Mouse (Mus musculus) midbrain, embryonic 16.5 days (tissue): ENCODE measurements at regions not wholly inside any gene's neighbourhood (a gene's known extent, or its start where the extent isn't known, plus 50 kb on each side); places are given as distances from the start of the nearest gene placed in this dataset.
A peak's percentile ranks its signal among the peaks of the same experiment; 100 is the strongest.

Experiments
- ATAC-seq: fragments of 200-750 bp; cut with Nextera tagmentation; 2 replicates; pipeline ENCODE4 v1.8.0; 2017; ENCODE audit warnings: moderate TSS enrichment
- H3K27ac ChIP-seq: fragments of 300-500 bp; sonication (generic); 2 replicates; pipeline ENCODE4 v1.5.1; 2014; ENCODE audit warnings: mild to moderate bottlenecking, low read length, mixed read lengths
- H3K27me3 ChIP-seq: fragments of 300-500 bp; sonication (generic); 2 replicates; pipeline ENCODE4 v1.6.1; 2014; ENCODE audit warnings: low read depth, low read length, mixed read lengths; ENCODE audit not compliant: control insufficient read depth, insufficient read depth
- H3K36me3 ChIP-seq: fragments of 300-500 bp; sonication (generic); 2 replicates; pipeline ENCODE4 v1.6.1; 2014; ENCODE audit warnings: mild to moderate bottlenecking, low read length, moderate library complexity, mixed read lengths; ENCODE audit not compliant: control insufficient read depth, insufficient read depth
- H3K4me1 ChIP-seq: fragments of 300-500 bp; sonication (generic); 2 replicates; pipeline ENCODE4 v1.6.1; 2014; ENCODE audit warnings: mild to moderate bottlenecking, low read length, mixed read lengths; ENCODE audit not compliant: control insufficient read depth, insufficient read depth
- H3K4me2 ChIP-seq: fragments of 300-500 bp; sonication (generic); 2 replicates; pipeline ENCODE4 v1.6.1; 2014; ENCODE audit warnings: mild to moderate bottlenecking, low read length, mixed read lengths
- H3K4me3 ChIP-seq: fragments of 300-500 bp; sonication (generic); 2 replicates; pipeline ENCODE4 v1.5.1; 2014; ENCODE audit warnings: low read depth, mild to moderate bottlenecking, low read length, moderate library complexity, mixed read lengths
- H3K9ac ChIP-seq: fragments of 300-500 bp; sonication (generic); 2 replicates; pipeline ENCODE4 v1.6.1; 2014; ENCODE audit warnings: low read depth, low read length, mixed read lengths
- H3K9me3 ChIP-seq: fragments of 300-500 bp; sonication (generic); replicated peaks from 2 replicates; pipeline ENCODE4 v1.6.1; 2014; ENCODE audit warnings: mild to moderate bottlenecking, low read length, mixed read lengths; ENCODE audit not compliant: control insufficient read depth, poor library complexity, severe bottlenecking
- WGBS: fragments of 180-500 bp; shearing (Covaris S2); extraction: QIAGEN DNeasy Blood & Tissue Kit; methylation state at CpG from one replicate; pipeline ENCODE4 v1.1.7; 2014; 5-methylcytosine and 5-hydroxymethylcytosine counted together

DNA sequence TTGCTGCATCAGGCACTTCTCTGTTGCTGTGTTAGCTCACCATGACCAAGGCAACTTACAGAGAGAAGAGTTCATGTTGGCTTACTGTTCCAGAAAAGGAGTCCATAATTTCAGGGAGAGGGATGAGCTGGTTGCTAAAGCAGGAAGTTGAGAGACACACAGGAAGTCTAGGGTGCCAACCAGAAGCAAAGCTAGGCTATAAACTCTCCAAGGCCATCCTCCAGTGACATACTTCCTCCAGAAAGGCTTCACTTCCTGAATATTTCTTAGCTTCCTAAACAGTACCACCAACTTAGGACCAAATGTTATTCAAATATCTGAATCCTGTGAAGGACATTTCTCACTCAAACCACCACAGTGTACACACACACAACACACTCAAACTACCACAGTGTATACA, 2010.6 kb downstream of the A830018L16Rik start:
- ATAC-seq, result no peak
- H3K27ac ChIP-seq, result no peak overlapping the region
- no peak overlapping the region for H3K4me2 ChIP-seq
- no peaks in the 10 kb centered on the region for H3K36me3 ChIP-seq
- H3K4me3 ChIP-seq, result no peak overlapping the region
- H3K27me3 ChIP-seq, result no peaks in the 10 kb centered on the region
- no peak overlapping the region for H3K9ac ChIP-seq
- no peaks in the 10 kb centered on the region for H3K9me3 ChIP-seq
- H3K4me1 ChIP-seq, result peaks cover 13% of the 10 kb centered on the region

DNA sequence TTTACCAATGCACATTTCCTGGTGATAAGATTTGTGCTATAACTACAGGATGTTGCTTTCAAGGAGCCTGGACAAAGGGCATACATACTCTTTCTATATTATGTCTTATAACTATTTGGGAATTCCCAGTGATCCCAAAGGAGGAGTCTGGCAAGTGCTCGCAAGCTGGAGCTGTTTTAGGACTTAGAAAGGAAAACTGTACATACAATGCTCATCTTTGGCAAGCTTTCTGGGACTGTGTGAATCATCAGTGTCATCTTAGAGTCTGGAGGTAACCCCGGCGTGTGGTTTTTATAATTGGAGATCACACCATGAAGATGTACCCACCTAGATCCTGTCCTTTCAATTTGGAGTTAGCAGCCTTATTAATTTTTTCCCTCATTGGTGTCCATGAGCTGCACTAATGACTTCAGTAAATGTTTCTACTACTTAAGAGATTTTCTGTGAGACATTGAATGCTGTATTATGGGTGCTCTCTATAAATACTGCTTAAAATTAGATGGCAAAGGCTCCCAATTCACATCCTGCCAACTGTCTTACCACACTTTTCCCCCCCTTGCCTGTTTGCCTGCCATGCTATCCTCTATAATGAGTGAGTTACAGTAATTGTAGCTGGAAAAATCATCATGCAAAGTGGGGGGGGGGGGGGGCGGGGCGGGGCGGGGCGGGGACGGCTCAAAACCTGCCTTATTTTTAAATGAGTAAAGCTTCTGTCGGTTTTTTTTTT, 2011.9 kb downstream of the A830018L16Rik start:
- ATAC-seq, result peak; percentile 30; the same call in 1 of the 2 replicates
- peaks cover 13% of the 10 kb centered on the region for H3K4me1 ChIP-seq
- peak overlapping the region; percentile 72 for H3K4me2 ChIP-seq
- H3K27me3 ChIP-seq, result no peaks in the 10 kb centered on the region
- H3K9me3 ChIP-seq, result no peaks in the 10 kb centered on the region
- no peak overlapping the region for H3K27ac ChIP-seq
- H3K4me3 ChIP-seq, result peak overlapping the region; percentile 44
- H3K36me3 ChIP-seq, result no peaks in the 10 kb centered on the region
- whole genome bisulfite sequencing, result 28% methylated on average over 9 of the region's 9 CpGs
- H3K9ac ChIP-seq, result peak overlapping the region; percentile 56

DNA sequence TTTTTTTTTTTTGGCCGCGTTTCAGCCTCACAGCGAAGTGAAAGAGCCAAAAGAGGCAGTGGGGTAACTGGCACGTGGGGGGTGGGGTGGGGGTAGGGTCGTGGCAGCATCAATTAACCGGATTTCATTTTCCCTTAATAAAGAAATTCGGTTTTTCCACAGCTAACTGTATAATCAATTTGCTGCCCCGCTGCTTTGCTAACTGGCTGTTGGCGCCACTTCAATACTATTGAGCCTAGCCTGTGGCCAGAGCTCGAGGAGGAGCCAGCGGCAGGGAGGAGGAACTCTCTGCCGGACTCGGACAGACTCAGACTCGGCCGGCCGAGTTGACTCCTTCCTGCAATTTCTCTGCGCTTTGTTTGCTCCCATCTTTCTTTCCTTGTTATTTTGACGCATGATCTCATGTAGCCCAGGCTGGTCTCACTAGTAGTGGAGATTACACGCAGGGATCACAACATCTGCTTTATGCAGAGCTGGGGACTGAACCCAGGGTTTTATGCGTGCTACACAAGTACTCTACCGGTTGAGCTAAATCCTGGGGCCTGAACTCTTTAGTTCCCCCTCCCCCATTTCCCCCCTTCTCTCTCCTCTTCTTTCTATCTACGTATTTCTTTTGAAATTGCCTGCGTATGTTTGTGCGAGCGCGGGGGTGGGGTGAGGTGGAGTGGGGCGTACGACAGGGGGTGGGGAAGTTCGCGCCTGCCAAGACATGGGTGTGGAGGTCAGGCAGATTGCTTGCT, 2012.6 kb downstream of the A830018L16Rik start:
- Histone ChIP-seq H3K4me1 (peaks cover 13% of the 10 kb centered on the region), H3K4me3 (peak overlapping the region; percentile 44), H3K36me3 (no peaks in the 10 kb centered on the region), H3K9ac (peak overlapping the region; percentile 56), H3K4me2 (peak overlapping the region; percentile 72), H3K27ac (peak overlapping the region; percentile 42; the same call in 1 of the 2 replicates), H3K9me3 (no peaks in the 10 kb centered on the region), H3K27me3 (no peaks in the 10 kb centered on the region)
- ATAC-seq, result peak; percentile 93
- WGBS, result 7% methylated on average over 30 of the region's 30 CpGs

DNA sequence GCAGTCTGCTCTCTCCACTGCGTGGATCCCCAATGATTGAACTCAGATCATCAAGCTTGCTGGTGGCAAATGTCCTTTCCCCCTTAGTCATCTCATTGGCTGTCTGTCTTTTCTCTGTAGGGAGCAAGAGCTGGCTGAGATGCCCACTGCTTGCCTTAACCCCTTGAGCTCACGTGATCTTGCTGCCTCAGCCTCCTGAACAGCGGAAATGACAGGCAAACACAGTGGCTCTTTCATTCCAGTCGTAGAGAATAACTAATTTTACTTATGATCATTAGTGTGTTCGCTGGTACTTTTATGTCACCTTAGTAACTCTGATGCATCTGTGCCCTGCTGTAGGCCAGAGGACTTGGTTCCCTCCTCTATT, 2013.1 kb downstream of the A830018L16Rik start:
- H3K27me3 ChIP-seq, result no peaks in the 10 kb centered on the region
- no peaks in the 10 kb centered on the region for H3K9me3 ChIP-seq
- H3K9ac ChIP-seq, result no peak overlapping the region
- no peak overlapping the region for H3K27ac ChIP-seq
- H3K4me2 ChIP-seq, result no peak overlapping the region; the same call in 1 of the 2 replicates
- H3K36me3 ChIP-seq, result no peaks in the 10 kb centered on the region
- 57% methylated on average over 5 of the region's 5 CpGs for WGBS
- H3K4me3 ChIP-seq, result no peak overlapping the region
- peaks cover 13% of the 10 kb centered on the region for H3K4me1 ChIP-seq
- ATAC-seq, result peak; percentile 23; the same call in 1 of the 2 replicates

DNA sequence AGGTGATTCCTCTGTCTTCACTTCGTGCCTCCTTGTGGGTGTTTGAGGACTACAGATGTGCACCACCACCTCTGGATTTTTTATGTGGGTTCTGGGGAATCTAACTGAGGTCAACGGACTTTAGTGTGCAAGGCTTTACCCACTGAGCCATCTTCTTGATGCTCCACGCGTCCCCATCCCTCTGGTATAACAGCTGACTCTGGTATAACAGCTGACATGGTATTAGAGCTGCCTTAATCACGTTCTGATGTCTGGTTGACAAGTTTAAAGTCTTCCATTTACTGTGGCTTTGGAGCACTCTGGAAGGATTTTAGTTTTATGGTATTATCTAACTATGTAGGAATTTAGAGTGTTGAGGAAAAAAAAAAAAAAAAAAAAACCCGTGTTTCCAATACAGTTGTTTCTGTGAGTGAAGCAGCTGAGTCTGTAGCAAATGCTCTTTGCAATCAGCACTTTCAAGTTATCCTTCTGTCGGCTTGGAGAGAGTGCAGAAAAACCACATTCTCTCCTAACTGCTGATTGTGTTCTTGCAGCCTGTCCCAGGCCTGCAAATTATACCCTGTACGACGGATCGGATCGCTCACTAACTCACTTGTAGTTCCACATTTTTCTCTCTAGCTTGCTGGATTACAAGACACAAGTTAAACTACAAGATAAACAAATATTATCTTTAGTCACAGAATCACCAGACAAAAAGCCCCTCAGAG, 2013.7 kb downstream of the A830018L16Rik start:
- Histone ChIP-seq H3K4me2 (no peak overlapping the region), H3K27ac (no peak overlapping the region), H3K9ac (no peak overlapping the region), H3K4me1 (peaks cover 13% of the 10 kb centered on the region), H3K4me3 (no peak overlapping the region), H3K27me3 (no peaks in the 10 kb centered on the region), H3K36me3 (no peaks in the 10 kb centered on the region), H3K9me3 (no peaks in the 10 kb centered on the region)
- no peak for ATAC-seq
- 85% methylated on average over 11 of the region's 11 CpGs for WGBS

DNA sequence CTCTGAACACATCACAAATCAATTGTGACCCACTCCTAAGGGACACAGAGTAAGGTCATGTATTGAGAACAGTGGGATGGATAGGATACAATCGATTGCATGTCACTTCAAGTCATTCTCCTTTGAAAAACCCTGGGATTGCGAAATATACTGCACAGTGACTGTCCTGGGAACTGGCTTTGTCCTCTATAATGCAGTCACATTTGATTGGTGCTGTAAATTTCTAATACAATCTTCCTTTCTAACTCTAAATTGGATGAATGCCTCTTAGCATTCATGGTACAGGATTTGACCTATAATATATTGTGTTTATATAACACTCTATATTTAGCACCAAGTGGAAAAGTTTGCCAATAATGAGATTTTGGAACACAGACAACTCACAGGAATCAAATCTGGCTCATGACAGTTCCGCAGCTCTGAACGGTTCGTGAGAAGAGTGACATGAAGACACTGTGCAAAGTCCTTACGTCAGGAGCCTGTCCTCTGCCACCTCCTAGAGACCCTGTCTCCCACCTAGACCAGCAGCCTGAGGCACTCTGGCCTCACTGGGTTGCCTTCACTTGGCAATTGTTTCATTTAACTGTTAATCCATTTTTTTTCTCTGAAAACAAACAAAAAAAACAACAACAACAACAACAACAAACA, 2024.0 kb downstream of the A830018L16Rik start:
- Histone ChIP-seq H3K4me1 (no peaks in the 10 kb centered on the region), H3K4me3 (no peak overlapping the region), H3K27ac (no peak overlapping the region), H3K4me2 (no peak overlapping the region), H3K9me3 (no peaks in the 10 kb centered on the region), H3K27me3 (no peaks in the 10 kb centered on the region), H3K9ac (no peak overlapping the region), H3K36me3 (no peaks in the 10 kb centered on the region)
- WGBS, result 83% methylated on average over 6 of the region's 6 CpGs
- ATAC-seq, result no peak

DNA sequence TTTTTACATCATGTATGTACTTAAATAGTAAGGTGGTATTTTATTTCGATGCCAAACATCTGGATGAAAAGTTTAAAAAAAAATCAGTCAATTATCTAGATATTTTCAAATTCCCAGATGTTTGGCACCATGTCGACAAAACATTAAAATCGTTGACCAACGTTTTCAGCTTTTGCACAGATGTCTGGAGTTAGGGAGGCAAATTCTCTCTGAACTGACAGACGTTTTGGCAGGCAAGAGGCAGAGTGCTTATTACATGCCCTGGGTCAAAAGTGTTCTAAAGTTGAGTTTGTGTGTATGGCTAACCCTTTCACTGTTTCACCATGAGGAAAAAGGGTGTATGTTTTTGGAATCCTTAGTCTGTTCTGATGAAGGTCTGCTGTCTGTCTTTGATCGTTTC, 2028.5 kb downstream of the A830018L16Rik start:
- Histone ChIP-seq H3K4me3 (no peak overlapping the region), H3K9me3 (no peaks in the 10 kb centered on the region), H3K4me2 (no peak overlapping the region), H3K36me3 (no peaks in the 10 kb centered on the region), H3K4me1 (no peaks in the 10 kb centered on the region), H3K9ac (no peak overlapping the region), H3K27me3 (no peaks in the 10 kb centered on the region), H3K27ac (no peak overlapping the region)
- 88% methylated on average over 6 of the region's 6 CpGs for WGBS
- ATAC-seq, result no peak

DNA sequence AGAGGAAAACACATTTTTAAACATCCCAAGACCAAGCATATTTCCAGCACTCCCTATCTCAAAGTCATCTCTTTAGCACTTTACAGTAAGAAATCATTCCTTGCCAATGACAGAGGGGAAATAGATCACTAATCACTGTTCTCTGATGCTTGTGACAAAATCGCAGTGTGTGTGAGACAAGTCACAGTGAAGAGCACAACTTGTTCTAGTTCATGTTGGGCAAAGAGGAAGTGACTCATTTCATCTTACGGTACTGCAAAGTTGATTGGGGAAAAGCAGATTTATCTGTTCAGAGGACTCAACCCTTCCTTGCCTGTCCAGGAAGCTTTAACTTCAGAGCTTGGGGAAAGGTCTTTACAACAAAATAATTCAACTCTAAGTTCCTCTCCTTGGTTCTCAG, 2040.6 kb downstream of the A830018L16Rik start:
- no peaks in the 10 kb centered on the region for H3K27me3 ChIP-seq
- H3K9me3 ChIP-seq, result no peaks in the 10 kb centered on the region
- no peaks in the 10 kb centered on the region for H3K36me3 ChIP-seq
- no peak overlapping the region for H3K27ac ChIP-seq
- H3K4me3 ChIP-seq, result no peak overlapping the region
- no peak overlapping the region for H3K4me2 ChIP-seq
- no peak overlapping the region for H3K9ac ChIP-seq
- H3K4me1 ChIP-seq, result no peaks in the 10 kb centered on the region
- ATAC-seq, result no peak
- WGBS, result 98% methylated on average over 2 of the region's 2 CpGs
